Mouse (Mus musculus) brain, embryonic 14.5 days (tissue): Measurements from ENCODE around the gene Ccdc6. TPM values are rescaled to one million over a fixed set of nuclear protein-coding genes. Genes with fewer than 3 reads are reported as not detected.
"Not testable (repeated sequence)": the region's sequence is repeated elsewhere in the genome, so short reads cannot be mapped to it uniquely, and the experiment has no call there.

Experiments
- DNase-seq: peaks from one replicate; pipeline ENCODE4 v3.0.0-alpha.2; 2011; ENCODE audit warnings: low read depth
- CTCF ChIP-seq: fragments of 200-500 bp; IDR thresholded peaks from 2 replicates; pipeline ENCODE4 v1.5.1; 2012; ENCODE audit warnings: inconsistent platforms, mild to moderate bottlenecking, moderate library complexity, borderline replicate concordance; ENCODE audit not compliant: insufficient read depth, insufficient read length; ENCODE audit errors: extremely low read depth
- POLR2A ChIP-seq: fragments of 200-500 bp; IDR thresholded peaks from 2 replicates; pipeline ENCODE4 v1.6.1; 2012; ENCODE audit warnings: mild to moderate bottlenecking, inconsistent platforms, borderline replicate concordance; ENCODE audit not compliant: poor library complexity, insufficient read depth, insufficient read length, severe bottlenecking; ENCODE audit errors: extremely low read depth
- polyA plus RNA-seq: library from polyadenylated mRNA; depleted of rRNA; stranded (reverse); fragments of >200 nt; gene quantifications from 2 replicates; pipeline ENCODE4 v1.2.3, GENCODE M21; 2012

Ccdc6 gene
- polyA plus RNA-seq, 1 experiment: 44.2 TPM

DNA sequence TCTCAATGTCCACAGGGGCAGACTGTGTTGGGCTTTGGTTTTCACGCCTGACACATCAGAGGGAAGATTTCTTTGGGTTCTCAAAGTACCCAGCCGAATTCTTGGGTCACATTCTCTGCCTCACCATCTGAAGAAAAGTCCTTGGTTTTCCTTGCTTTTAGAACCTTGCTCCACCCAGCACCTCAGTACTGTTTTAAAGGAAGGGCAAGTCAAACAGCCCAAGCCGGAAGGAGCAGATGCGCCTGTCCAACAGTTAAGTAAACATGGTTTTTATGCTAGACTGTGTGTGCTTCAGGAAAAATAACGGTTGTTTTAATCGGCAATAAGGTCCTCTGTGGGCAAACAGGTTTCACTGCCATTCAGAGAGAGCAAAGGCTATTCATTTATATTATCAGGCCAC, 101.1 kb downstream of the Ccdc6 start:
- no peak for DNase-seq
- TF ChIP-seq POLR2A (no peak), CTCF (no peak)

- no peak for DNase-seq
- TF ChIP-seq POLR2A (no peak), CTCF (no peak)
Measured at GRCm38 (mm10) chr10:70198951-70199463, 102.1 kb downstream of the Ccdc6 start.

GRCm38 (mm10) chr10:70199466-70200210, 102.7 kb downstream of the Ccdc6 start:
- TF ChIP-seq POLR2A: no peak
- DNase-seq: no peak

DNA sequence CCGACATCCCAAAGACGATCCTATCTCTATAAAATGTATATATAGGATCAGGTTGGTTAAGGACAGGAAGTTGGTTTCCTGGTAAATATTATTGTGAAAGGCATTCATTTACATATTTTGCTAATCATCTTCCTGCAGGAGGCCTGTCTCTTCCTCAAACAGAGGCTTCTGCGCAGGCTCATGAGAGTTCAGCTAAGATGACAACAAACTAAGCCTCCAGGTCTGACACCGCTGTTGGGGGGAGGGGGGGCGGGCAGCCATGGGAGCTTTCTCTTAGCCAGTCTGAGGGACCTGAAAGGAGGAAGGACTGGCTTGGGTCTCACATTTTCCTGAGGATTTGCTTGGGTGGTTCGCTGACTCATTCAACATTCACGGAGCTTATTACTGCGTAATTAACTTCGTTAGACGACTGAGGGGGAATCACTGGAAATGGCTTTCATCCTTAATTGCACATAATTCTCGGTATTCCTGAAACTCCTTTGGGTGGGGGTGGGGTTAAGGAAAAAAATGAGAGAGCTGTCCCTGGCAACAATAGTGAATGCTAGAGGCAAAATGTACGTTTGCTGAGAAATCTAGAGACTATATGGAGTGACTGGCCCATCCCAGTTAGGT, 104.1 kb downstream of the Ccdc6 start:
- no peak for TF ChIP-seq CTCF
- no peak for TF ChIP-seq POLR2A
- peak; percentile 67 for DNase-seq

DNA sequence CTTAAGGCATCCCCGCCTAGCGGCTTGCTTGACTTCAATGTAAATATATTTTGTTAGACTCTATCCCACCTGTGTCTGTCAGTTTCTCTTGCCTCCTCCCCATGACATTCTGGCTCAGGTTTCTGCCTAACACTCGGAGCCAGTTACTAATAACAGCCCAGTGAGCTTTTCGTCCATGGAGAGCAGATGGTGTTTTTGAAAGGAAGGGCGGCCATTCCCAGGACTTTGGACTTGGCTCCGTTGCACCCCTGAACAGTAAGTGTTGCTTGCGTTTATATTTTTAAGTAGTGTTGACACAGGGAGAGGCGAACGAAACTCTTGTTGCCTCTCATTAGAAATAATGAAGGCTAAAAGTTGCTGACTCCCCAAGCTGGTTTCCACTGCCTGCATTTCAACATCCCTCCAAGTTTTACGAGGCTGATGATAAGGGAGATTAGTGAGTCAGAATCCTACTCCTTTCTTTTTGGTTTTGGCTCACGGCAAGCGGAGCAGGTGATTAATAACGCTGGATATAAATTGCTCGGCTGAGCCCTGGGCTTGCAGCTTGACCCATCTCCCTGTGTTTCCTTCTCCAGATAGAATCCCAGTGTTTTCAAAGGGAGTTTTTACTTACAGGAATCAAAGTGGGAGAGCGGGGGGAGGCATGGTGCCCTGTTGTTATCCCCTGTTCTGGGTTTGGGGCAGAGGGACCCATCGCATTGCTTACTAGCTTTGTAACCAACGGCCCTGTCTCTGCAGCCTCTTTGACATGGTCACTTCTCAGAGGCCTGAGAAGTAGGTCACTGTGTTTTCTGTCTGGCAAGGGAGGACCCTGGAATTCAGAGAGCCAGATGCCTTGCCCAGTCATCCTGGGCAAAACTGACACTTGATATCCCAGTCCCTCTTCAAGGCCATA, 107.8 kb downstream of the Ccdc6 start, which contains the start of gene Mrln:
Mrln (plus strand) TSS at position 160 of the 895 bp plus-strand sequence.
- TF ChIP-seq POLR2A (no peak), CTCF (no peak)
- peak; percentile 67 for DNase-seq

DNA sequence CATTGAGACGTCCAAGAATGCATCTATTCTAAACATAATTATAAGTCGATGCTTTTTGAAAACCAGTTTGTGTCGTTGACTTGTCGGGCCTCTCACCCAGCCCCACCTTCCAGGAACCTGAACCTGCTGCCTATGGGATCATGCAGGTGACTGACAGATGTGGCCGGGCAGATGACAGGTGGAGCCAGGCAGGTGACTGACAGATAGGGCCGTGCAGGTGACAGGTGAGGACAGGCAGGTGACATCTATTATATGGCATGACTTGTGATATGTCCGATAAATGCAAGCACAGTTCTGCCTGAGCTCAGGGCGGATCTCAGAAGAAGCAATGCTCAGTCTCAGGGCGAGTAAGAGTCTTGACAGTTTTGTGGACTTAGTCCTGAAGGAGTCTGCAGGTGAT, 114.4 kb downstream of the Ccdc6 start:
- no peak for TF ChIP-seq CTCF
- no peak for TF ChIP-seq POLR2A
- DNase-seq: no peak

DNA sequence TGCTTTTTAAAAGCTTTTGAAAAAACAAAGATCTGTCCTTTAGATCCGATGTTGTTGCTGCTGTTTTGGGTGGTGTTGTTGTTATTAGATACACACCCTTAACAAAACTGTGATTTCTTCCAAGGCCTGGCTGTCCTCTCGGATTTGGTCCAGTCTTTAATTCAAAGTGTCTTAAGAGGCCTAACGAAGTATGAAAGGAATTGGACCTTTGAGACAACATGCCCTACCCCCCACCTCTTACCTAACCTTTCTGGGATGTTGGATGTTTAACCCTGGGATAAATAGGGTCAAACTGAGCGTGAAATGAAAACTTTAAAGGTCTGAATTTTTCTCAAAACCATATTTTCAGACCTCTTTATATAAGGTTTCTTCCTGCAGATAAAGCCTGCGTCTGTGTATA, 124.0 kb downstream of the Ccdc6 start:
- TF ChIP-seq POLR2A (no peak), CTCF (no peak)
- no peak for DNase-seq

GRCm38 (mm10) chr10:70222231-70222630, 125.3 kb downstream of the Ccdc6 start:
- DNase-seq: not testable (repeated sequence)

GRCm38 (mm10) chr10:70224571-70224970, 127.7 kb downstream of the Ccdc6 start:
- DNase-seq: no peak
- TF ChIP-seq CTCF: no peak
- TF ChIP-seq POLR2A: no peak

- TF ChIP-seq POLR2A (no peak), CTCF (no peak)
- peak; percentile 38 for DNase-seq
Measured at GRCm38 (mm10) chr10:70225760-70226159, 128.8 kb downstream of the Ccdc6 start.

DNA sequence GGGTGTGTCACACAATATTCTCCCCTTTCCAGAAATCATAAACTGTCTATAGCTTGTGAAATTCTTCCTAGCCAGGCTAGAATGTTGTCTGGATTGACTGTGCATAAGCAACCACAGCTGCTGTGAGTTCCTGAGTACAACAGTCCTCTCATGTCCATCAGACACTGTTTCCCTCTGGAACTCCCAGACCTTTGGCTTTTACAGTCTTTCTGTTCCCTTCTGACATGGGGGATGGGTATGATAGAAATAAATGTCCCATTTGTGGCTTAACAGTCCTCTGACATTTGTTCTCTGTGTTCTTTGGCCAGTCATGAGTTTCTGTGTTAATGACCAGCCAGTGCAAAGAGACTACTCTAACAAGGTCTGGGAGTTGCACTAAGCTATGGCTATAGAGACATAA, 129.7 kb downstream of the Ccdc6 start:
- DNase-seq: no peak
- TF ChIP-seq CTCF (no peak), POLR2A (no peak)
